Mouse (Mus musculus) ES-E14 (cell line): Measurements from ENCODE around the gene Chd6. TPM values are rescaled to one million over a fixed set of nuclear protein-coding genes. Genes with fewer than 3 reads are reported as not detected.

Source experiments
- DNase-seq: peaks from one replicate; pipeline ENCODE4 v3.0.0-alpha.2; 2013; ENCODE audit warnings: low read depth, low spot score
- H3K27ac ChIP-seq: 2 replicates; pipeline ENCODE4 v1.5.1; 2012; ENCODE audit warnings: low read depth, mild to moderate bottlenecking, low read length, moderate library complexity, mixed read lengths; ENCODE audit not compliant: poor library complexity, insufficient read depth, severe bottlenecking
- H3K36me3 ChIP-seq: 2 replicates; pipeline ENCODE4 v1.6.1; 2012; ENCODE audit warnings: mild to moderate bottlenecking, low read length, moderate library complexity, mixed read lengths; ENCODE audit not compliant: control insufficient read depth, poor library complexity, insufficient read depth, severe bottlenecking
- H3K4me1 ChIP-seq, 2 experiments: fragments of 150-350 bp in 1 of 2; sonication (generic) in 1 of 2; 2 replicates each; pipeline ENCODE4 v1.6.1; 2012; ENCODE audit warnings: low read length in 2 of 2, mild to moderate bottlenecking in 1 of 2, mixed read lengths in 1 of 2; ENCODE audit not compliant: control insufficient read depth in 2 of 2, insufficient read depth in 2 of 2, poor library complexity in 1 of 2
- H3K4me3 ChIP-seq, 2 experiments: fragments of 150-350 bp in 1 of 2; sonication (generic) in 1 of 2; 2 replicates each; pipeline ENCODE4 v1.5.1; 2012; ENCODE audit warnings: low read length in 2 of 2, low read depth in 1 of 2, mild to moderate bottlenecking in 1 of 2, mixed read lengths in 1 of 2; ENCODE audit not compliant: insufficient read depth in 1 of 2, poor library complexity in 1 of 2, severe bottlenecking in 1 of 2
- H3K9ac ChIP-seq: 2 replicates; pipeline ENCODE4 v1.6.1; 2012; ENCODE audit warnings: low read depth, mild to moderate bottlenecking, low read length, mixed read lengths; ENCODE audit not compliant: poor library complexity, insufficient read depth, severe bottlenecking
- H3K9me3 ChIP-seq: fragments of 150-350 bp; sonication (generic); 2 replicates; pipeline ENCODE4 v1.6.1; 2012; ENCODE audit warnings: low read depth, mild to moderate bottlenecking, low read length; ENCODE audit not compliant: control insufficient read depth, insufficient read depth
- CHD2 ChIP-seq: IDR thresholded peaks from 2 replicates; pipeline ENCODE4 v1.6.1; 2014; ENCODE audit warnings: mild to moderate bottlenecking, low read depth, low read length, inconsistent platforms
- HCFC1 ChIP-seq: IDR thresholded peaks from 2 replicates; pipeline ENCODE4 v1.6.1; 2012; ENCODE audit warnings: low read length, inconsistent platforms, borderline replicate concordance; ENCODE audit not compliant: insufficient read depth
- MAFK ChIP-seq: IDR thresholded peaks from 2 replicates; pipeline ENCODE4 v1.6.1; 2014; ENCODE audit warnings: mild to moderate bottlenecking, low read depth, low read length, inconsistent platforms; ENCODE audit not compliant: insufficient read depth
- ZC3H11A ChIP-seq: IDR thresholded peaks from 2 replicates; pipeline ENCODE4 v1.6.1; 2012; ENCODE audit warnings: low read depth, mild to moderate bottlenecking, inconsistent platforms, low read length, borderline replicate concordance
- ZNF384 ChIP-seq: IDR thresholded peaks from 2 replicates; pipeline ENCODE4 v1.6.1; 2012; ENCODE audit warnings: low read depth, low read length, inconsistent platforms
- in situ Hi-C, 2 experiments: fragments of 600-800 bp; cut with MboI; formaldehyde crosslinking; loops; one replicate each; pipeline ENCODE4 v1.15.1; 2025; ENCODE audit warnings: low sequenced_read_pairs in 2 of 2, inconsistent platforms in 1 of 2; ENCODE audit not compliant: unreplicated experiment in 2 of 2
- total RNA-seq: library from RNA; depleted of rRNA; stranded (reverse); fragments of 300-350 nt; gene quantifications from 2 replicates; pipeline ENCODE4 v1.2.3, GENCODE M21; 2012

Chd6 gene
- total RNA-seq, 1 experiment: 50.7 TPM

DNA sequence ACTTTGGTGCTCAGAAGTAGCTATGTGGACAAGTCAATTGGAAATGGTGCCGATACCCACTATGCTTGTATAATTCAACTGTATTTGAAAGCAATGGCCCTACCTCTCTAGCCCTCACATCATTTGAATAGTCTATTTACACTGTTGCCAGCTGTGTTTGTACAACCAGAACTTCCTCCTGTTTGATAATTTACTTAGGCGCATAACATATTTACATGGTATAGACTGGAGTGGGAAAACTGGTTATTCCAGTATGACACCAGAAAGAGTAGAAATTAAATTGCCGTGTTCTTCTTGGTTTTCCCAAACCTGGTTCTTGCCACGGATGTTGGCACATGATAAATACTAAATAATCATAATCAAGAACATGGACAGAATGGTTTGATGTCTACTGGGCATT lies 35.9 kb upstream of the Chd6 start:
- Histone ChIP-seq H3K9ac (no peak overlapping the region), H3K4me3 (no peak overlapping the region), H3K9me3 (no peaks in the 10 kb centered on the region), H3K4me1 (0 out of 4 replicates have a peak, but pooled peaks cover 0 to 3% of the 10 kb centered on the region in 2 experiments), H3K27ac (no peak overlapping the region), H3K36me3 (no peaks in the 10 kb centered on the region)
- TF ChIP-seq ZC3H11A (no peak), CHD2 (no peak), ZNF384 (no peak), MAFK (no peak), HCFC1 (no peak)
- in situ Hi-C loops: no loop called here
- no peak for DNase-seq

DNA sequence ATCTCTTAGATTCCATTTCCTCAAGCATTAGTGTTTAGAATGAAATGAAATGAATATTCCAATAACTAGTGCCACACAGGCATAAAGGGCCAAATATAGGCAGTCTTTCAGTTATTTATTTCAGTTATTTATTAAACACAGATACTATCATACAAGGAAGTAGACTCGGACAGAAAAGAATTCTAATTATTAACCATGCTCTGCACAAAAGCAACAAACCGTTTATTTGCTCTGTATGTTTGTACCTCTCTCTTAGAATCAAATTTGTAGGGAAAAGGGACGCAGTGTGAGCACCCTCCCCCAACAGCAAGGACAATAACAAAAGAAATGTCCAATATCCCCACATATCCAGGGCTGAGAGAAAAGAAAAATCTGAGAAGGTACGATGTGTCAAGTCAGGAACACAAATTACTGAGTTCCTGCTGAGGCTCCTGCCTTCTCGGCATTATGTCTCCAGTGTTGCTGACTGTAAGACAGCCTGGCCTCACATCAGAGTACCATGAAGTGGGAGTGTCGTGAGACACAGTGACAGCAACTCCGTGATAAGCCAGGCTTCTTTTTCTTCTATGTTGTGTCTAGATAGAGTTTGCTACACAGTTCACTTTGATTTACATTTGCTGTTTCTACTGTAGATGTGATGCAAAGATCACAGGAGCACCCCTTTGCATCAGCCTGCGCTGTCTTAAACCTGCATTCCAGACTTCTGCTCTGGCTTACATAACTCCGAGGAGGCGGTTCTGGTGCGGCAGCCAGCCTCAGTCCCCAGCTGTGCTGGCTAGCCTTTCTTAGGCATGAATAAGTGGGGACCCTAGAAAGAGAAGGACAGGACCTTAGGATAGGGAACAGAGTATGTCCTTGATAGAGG lies 30.0 kb upstream of the Chd6 start:
- no peak overlapping the region for H3K4me3 ChIP-seq
- in situ Hi-C loops: no loop called here
- no peak for DNase-seq

DNA sequence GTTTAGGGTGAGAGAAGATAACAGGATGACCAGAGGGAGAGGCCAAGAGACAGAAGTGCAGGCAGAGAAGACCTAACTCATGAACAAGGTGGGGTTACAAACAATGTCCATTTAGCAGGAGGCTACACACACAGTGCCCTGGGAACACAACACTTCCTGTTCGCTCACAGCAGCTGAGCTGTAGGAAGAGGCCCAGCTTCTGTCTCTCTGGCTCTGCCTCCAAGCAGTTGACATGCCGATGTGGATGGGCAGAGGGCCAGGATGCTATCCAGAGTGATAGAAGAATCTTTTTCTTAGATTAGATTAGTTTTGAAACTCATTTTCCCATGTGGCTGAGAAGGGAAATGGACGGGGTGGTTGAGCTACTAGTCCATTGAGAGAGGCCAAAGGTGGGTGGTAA lies 28.1 kb upstream of the Chd6 start:
- in situ Hi-C loops: no loop called here
- no peaks in the 10 kb centered on the region for H3K36me3 ChIP-seq
- H3K27ac ChIP-seq: no peak overlapping the region
- H3K9ac ChIP-seq: no peak overlapping the region
- no peaks in the 10 kb centered on the region for H3K9me3 ChIP-seq
- no peak overlapping the region for H3K4me3 ChIP-seq
- no peak for TF ChIP-seq MAFK
- DNase-seq: no peak
- H3K4me1 ChIP-seq: no peaks in the 10 kb centered on the region

More for the DNA sequence above, 30.0 kb upstream of the Chd6 start:
- TF ChIP-seq HCFC1: no peak
- no peak for TF ChIP-seq MAFK
- no peak for TF ChIP-seq ZNF384
- no peak for TF ChIP-seq ZC3H11A
- no peak for TF ChIP-seq CHD2
- Histone ChIP-seq H3K9ac (no peak overlapping the region), H3K36me3 (no peaks in the 10 kb centered on the region), H3K27ac (no peak overlapping the region), H3K9me3 (no peaks in the 10 kb centered on the region), H3K4me1 (no peaks in the 10 kb centered on the region)

DNA sequence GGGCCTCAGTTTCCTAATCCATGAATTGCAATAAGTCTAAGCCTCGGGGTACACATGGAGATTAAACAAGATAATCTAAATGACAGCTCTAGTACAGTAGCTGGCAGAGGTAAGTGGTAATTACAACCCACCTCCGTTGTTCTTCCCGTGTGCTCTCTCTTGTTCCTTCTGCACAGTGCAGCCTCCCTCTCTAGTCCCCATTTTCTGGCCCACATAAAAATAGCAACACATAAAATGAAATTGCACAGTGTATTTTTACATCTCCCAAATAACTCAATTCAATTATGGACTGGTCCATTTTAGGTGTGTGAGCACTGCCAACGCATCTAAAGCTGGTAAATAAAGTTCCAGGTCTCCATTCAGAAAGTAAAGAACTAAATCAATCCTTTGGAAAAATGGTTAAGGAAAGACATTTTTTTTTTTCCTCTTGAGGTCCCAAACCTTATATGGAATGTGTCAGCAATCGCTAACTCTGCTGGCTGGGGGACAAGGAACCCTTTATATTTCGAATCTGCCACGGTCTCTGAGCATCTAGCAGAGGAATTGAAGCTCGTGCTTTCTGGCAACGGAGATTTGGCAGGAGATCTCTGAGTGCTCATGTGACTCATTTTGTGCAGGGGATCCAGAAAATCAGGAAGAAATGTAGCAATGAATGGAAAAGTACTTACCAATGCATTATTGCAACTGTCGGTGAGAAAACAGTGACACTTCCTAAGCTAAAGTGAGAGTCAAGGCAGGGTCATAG lies 19.7 kb upstream of the Chd6 start:
- DNase-seq: no peak

More for the DNA sequence above, 19.7 kb upstream of the Chd6 start:
- Histone ChIP-seq H3K9ac (no peak overlapping the region), H3K27ac (no peak overlapping the region), H3K4me1 (no peaks in the 10 kb centered on the region), H3K9me3 (no peaks in the 10 kb centered on the region), H3K36me3 (no peaks in the 10 kb centered on the region), H3K4me3 (no peak overlapping the region)
- in situ Hi-C loops: no loop called here
- TF ChIP-seq ZNF384: no peak
- no peak for TF ChIP-seq HCFC1
- TF ChIP-seq CHD2: no peak
- TF ChIP-seq MAFK: no peak
- no peak for TF ChIP-seq ZC3H11A
